Mouse (Mus musculus): ENCODE measurements at regions not wholly inside any gene's neighbourhood (a gene's known extent, or its start where the extent isn't known, plus 50 kb on each side); places are given as distances from the start of the nearest gene placed in this dataset.

DNA sequence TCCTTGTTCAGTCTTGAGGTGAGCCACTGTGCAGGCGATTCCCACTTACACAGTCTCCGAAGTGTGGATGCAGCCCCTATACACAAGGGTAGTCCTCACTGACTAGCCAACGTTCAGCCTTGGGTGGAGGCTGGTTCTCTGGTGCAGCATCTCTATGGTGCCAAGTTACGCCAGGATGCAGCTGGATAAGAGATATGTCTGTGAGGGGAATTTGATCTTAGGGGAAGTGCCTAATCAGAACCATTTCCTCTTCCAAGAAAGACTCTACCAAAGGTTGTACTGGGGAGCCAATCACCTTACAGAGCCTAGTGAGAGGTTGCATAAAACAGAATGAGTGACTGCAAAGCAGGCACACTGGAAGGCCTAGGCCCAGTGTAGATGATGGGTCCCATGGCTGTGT is 71.0 kb upstream of the Kcnk2 start:
- DNase-seq, result no peak

DNA sequence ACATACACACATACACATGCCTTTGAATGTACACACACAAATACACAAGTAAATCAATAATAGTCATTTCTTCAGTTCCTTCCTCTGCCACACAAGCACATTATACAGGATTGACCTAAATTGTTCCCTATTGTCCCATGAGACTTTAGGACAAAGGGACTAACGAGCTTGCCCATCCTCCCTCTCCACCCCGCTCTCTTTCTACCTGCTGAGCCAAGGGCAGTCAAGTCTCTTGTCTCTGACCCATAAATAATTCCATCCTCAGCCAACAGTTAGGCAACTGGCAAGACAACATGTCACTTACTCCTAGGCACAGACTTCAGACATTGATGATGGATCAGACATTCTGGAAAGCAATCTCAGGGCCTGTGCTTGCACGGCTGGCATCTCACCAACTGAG is 56.3 kb upstream of the Kcnk2 start:
- DNase-seq, result no peak
